Mouse (Mus musculus) splenic B cell, adult 2 months (primary cell): ENCODE measurements around the gene Rgs16.
"Not testable (repeated sequence)": the region's sequence is repeated elsewhere in the genome, so short reads cannot be mapped to it uniquely, and the experiment has no call there.

ENCODE experiments used
- DNase-seq: peaks from one replicate; pipeline ENCODE4 v3.0.0-alpha.2; 2011; ENCODE audit warnings: low read depth, low spot score
- H3K27me3 ChIP-seq: 2 replicates; pipeline ENCODE4 v1.6.1; 2012; ENCODE audit warnings: mild to moderate bottlenecking, low read length, moderate library complexity, mixed read lengths; ENCODE audit not compliant: control insufficient read depth, poor library complexity, insufficient read depth, severe bottlenecking
- H3K36me3 ChIP-seq: 2 replicates; pipeline ENCODE4 v1.6.1; 2012; ENCODE audit warnings: mild to moderate bottlenecking, low read length, moderate library complexity, mixed read lengths; ENCODE audit not compliant: control insufficient read depth, poor library complexity, insufficient read depth, severe bottlenecking

The Rgs16 gene

DNA sequence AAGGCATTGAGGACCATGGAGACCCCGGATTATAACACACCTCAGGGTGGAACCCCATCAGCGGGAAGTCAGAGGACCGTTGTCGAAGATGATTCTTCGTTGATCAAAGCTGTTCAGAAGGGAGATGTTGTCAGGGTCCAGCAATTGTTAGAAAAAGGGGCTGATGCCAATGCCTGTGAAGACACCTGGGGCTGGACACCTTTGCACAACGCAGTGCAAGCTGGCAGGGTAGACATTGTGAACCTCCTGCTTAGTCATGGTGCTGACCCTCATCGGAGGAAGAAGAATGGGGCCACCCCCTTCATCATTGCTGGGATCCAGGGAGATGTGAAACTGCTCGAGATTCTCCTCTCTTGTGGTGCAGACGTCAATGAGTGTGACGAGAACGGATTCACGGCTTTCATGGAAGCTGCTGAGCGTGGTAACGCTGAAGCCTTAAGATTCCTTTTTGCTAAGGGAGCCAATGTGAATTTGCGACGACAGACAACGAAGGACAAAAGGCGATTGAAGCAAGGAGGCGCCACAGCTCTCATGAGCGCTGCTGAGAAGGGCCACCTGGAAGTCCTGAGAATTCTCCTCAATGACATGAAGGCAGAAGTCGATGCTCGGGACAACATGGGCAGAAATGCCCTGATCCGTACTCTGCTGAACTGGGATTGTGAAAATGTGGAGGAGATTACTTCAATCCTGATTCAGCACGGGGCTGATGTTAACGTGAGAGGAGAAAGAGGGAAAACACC, 13.7 kb downstream of the Rgs16 start:
- Histone ChIP-seq H3K27me3 (no peaks in the 10 kb centered on the region), H3K36me3 (0 out of 2 replicates have a peak, but pooled peaks cover 6% of the 10 kb centered on the region)
- DNase-seq, result no peak

DNA sequence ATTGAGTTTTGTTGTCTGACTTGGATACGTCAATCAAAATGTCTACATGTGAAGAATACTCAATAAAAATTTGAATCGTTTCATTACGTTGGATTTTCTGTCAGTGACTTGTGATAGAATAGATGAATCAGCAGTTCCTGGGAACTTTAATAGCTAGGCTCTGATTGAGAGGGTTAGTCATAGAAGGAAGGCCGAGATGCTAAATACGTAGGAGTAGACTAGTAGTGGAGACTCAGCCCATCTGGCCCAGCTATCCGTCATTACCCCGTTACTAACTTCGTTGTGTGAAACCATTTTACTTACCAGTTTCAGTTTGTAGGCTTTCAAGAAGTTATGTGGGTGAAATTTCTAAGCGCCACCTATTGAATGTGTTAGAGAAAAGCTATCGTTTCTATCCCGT, 24.0 kb downstream of the Rgs16 start:
- H3K27me3 ChIP-seq, result no peaks in the 10 kb centered on the region
- no peak for DNase-seq
- H3K36me3 ChIP-seq, result peaks cover 6% of the 10 kb centered on the region; the same call in 1 of the 2 replicates

DNA sequence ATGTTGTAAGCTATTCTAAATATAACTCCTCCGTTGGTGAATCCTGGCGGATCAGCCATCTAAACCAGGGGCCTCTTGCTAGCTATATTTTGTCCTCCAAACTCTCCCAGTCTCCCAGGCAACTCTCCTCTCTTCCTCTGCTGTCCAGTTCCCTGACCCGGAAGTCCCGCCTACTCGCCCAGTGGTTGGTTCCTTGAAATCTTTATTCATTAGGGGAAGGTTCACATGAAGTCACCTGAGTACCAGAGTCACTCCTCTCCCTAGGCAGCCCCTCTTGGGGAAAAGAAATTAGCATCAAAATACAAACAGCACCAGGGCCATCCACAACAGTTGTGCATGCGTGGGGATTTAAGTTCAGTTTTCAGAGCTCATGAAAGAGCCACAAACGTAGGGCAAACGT, 26.1 kb downstream of the Rgs16 start:
- DNase-seq, result no peak
- Histone ChIP-seq H3K27me3 (no peaks in the 10 kb centered on the region), H3K36me3 (no peaks in the 10 kb centered on the region)

DNA sequence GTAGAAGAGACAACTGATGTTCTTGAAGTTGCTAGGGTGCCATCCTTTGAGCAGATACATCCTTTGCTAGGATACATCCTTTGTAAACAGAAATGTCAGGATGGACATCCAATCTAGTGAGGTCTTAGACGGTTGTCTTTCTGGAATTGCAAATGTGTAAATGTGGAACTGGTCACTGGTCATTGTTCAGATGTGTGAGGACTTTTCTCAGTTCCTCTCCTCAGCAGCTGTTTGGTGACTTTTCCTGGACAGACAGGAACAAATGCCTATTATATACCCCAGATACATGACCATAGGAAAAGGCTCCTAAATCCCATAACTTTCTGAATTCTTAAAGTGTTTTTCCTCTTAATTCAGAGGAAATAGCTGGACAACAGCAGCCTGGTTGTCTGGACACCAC, 27.1 kb downstream of the Rgs16 start:
- no peak for DNase-seq
- Histone ChIP-seq H3K36me3 (no peaks in the 10 kb centered on the region), H3K27me3 (no peaks in the 10 kb centered on the region)

DNA sequence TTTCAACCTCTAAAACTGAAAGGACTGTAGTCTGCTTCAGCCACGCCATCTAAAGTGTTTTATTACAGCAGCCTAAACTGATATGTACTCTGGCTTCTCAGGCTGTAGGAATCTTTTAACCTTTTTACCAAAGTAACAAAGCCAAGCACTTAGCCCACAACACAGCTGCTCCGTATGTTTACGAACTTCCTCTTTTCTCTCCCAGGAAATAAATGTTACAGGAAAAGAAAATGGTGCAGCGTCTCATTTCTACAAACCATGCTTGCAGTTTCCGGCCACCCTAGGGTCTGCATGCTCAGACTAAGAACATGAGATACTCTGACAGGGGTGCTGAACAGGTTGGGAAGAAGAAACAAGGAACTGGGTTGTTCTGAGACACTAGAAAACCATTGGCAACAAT, 28.3 kb downstream of the Rgs16 start:
- DNase-seq, result no peak
- H3K36me3 ChIP-seq, result no peaks in the 10 kb centered on the region
- no peaks in the 10 kb centered on the region for H3K27me3 ChIP-seq

DNA sequence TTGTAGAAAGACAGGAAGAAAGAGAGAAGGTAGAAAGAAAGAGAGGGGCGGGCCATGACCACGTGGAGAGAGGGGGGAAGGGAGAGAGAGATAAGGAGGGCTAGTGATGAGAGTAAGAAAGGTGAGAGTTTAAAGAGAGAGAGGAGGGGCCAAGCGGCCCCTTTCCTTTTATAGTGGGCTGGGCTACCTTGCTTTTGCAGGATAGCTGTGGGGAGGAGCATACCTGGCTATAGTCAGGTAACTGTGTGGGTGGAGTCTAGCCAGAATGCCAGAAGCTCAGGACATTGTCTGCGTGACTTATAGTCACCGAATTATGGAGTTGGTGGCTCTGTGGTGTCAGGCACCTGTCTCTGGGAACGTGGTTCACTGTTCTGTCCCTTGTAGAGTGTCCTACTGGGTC, 29.4 kb downstream of the Rgs16 start:
- not testable (repeated sequence) for H3K27me3 ChIP-seq, DNase-seq, H3K36me3 ChIP-seq

DNA sequence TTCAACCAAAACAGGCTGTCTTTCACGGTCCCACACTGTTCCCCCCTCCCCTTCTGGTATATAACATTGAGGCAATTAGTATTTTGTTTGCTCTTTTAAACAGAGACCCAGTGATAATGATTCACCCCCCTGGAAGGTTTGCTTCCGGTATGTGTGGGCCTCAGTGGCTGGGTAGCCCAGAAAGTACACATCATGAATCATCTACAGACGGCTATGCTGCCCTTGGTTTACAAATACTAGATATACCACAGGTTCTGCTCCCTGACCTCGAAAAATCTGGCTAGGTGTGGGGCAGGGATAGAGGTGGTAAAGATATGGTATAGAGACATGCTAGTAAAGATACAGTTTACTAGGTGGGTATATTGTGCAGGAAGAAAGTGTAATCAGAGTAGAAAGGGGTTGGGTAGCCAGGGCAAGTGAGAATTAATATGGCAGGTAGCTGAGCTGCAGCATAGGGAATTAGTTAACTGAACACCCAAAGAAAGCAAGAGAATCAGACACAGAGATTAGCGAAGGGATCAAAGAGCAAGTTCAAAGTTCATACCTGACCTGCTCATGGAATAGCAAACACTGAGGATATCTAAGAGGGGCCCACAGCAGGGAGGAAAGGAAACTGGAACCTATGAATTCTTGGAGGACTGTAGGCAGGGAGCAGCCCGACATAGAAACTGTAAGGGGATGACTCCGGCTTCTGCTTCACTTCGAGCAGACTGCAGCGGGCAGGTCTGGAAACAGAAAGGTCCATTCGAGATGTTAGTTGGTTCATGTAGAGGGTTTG, 30.0 kb downstream of the Rgs16 start:
- Histone ChIP-seq H3K27me3 (no peaks in the 10 kb centered on the region), H3K36me3 (no peaks in the 10 kb centered on the region)
- no peak for DNase-seq

DNA sequence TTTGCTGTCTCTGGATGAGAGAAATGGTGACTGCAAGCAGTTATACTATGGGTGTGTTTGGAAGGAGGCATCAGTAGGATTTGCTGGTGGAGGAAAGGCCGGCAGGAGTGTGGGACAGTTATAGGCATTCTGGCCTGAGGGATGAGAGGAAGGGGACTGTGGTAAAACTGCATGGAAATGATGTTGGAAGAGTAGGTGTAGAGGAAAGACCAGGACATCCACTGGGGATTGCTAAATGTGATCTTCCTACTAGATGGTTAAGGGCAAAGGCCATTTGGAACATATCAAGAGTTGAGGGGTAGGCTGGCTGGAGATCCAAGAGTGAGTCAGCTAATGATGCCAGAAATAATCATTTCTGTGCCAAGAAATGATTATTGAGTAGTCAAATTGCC, 30.6 kb downstream of the Rgs16 start:
- no peak for DNase-seq
- no peaks in the 10 kb centered on the region for H3K27me3 ChIP-seq
- no peaks in the 10 kb centered on the region for H3K36me3 ChIP-seq

DNA sequence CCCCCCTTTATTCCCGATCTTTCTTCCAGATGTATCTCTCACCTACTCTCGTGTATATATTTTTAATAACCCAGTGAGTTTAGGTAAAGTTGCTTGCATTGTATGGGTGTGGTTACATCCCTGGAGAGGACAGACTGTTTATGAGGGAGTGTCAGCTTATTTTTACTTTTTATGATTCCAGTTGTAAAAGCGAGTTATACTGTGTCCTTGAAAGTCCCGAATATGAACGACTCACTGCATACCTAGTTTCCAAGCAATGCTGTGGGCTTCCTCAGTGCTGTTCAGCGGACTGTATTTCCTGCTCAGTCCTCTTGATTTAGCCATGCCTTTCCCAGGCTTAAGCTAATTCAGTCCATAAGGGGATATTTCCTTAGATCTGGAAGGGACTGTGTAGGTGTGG, 35.0 kb downstream of the Rgs16 start:
- H3K36me3 ChIP-seq, result no peaks in the 10 kb centered on the region
- DNase-seq, result no peak

DNA sequence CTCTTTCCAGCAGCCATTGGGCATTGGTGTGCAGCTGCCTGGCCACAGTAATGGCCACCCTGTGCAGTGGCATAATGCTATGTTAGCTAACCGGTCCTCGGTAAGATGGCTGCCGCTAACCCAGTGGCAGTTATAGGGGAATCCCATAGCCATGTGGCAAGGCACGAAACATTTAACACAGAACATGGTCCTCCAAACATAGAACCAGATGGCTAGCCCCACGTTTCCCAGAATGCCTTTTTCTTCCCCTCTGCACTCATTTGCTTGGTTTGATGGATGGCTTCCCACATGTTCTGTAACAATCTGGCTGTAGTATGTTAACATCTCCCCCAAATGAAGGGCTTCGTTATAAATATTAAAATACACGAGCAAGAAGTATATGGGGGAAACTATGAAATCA, 36.1 kb downstream of the Rgs16 start:
- no peaks in the 10 kb centered on the region for H3K27me3 ChIP-seq
- DNase-seq, result no peak

More for the DNA sequence above, 35.0 kb downstream of the Rgs16 start:
- no peaks in the 10 kb centered on the region for H3K27me3 ChIP-seq

DNA sequence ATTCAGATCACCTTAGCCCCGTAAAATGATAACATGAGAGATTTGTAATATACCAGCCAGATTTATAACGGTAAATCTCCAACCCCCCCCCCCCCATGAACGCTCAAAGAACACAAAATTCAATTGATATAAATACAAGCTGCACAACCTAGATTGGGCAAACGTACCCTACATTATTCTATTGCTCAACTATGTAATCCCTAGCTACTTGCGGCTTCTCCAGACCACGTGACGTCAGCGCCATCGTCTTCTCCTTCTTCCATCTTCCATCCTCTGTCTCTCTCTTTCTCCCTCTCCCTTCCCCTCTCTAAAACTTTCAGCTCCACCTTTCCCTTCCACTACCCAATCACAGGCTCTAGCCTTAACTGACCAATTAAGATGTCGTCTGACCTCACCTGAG, 38.1 kb downstream of the Rgs16 start:
- DNase-seq, result no peak
- Histone ChIP-seq H3K27me3 (no peaks in the 10 kb centered on the region), H3K36me3 (no peaks in the 10 kb centered on the region)

More for the DNA sequence above, 36.1 kb downstream of the Rgs16 start:
- H3K36me3 ChIP-seq, result no peaks in the 10 kb centered on the region

DNA sequence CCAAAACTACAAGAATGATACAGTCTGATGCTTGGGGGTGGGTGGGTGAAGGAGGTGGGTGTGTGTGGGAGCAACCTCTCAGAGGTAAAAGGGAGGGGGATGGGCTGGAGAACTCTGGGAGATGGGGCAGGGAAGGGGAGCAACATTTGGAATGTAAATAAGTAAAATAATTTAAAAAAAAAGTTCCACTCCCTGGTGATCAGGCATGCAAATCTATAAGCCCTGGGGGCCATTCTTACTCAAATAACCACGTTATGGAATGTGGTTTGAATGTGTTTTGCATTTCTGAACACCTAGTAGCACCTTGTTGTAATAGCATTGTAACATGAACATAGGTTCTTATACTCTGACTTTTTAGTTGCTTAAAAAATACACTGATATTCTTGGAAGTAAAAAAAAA, 43.2 kb downstream of the Rgs16 start:
- Histone ChIP-seq H3K36me3 (no peaks in the 10 kb centered on the region), H3K27me3 (no peaks in the 10 kb centered on the region)
- DNase-seq, result no peak

DNA sequence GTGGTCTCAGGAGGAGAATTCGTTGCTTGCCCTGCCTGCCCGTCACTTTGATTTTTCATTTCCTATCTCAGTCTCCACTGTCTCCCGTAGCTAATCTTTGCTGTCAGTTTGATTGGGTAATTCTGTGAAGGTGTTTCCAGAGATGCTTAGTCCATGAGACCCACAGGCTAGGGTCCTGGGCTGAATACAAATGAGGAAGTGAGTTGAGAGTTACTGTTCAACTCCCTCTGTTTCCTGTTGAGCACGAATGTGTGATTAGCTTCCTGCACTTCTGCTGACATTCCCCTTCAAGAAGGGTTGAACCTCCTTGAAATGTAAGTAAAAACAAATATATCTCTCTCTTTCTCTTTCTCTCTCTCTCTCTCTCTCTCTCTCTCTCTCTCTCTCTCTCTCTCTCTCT, 45.5 kb downstream of the Rgs16 start:
- DNase-seq, result no peak
- Histone ChIP-seq H3K36me3 (no peaks in the 10 kb centered on the region), H3K27me3 (no peaks in the 10 kb centered on the region)

DNA sequence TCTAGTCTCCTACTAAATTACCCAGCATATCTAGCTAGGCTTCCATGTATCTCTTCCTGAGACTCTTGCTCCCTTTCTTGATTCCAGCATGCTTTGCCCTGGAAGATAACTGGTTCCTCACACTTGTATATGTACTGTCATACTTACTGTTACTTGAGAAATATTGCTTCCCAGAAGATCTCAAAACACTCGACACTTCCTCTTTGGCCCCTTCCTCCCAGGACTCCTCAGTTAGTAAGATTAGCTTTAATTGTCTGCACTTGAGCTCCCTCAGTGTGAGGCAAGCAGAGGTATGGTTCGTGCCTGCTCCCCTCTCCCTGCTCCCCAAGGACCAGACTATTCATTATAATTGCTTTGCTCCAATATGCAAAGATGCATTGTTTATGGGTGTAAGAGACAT, 50.6 kb downstream of the Rgs16 start:
- DNase-seq, result no peak
- Histone ChIP-seq H3K27me3 (no peaks in the 10 kb centered on the region), H3K36me3 (no peaks in the 10 kb centered on the region)

DNA sequence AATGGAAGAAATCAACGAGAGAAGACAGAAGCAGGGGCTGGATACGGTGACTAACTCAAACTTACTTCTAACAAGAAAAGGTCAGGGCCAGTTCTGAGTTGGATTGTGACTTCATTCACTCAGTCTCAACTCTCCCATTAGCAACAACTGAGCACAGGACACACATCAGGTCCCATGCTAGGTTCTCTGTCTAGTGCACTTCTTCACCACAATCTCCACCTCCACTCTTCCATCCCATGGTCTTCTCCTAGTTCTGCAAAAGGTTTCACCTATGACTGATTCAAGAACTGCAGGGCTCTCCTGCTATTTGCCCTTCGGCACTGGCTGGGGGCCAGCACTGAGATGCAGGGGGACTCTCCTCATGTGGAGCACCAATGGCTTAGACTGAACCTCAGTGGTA, 54.1 kb downstream of the Rgs16 start:
- no peaks in the 10 kb centered on the region for H3K27me3 ChIP-seq
- H3K36me3 ChIP-seq, result no peaks in the 10 kb centered on the region
- DNase-seq, result peak; percentile 10
